Mouse (Mus musculus): Measurements from ENCODE around the gene Olfr914. TPM values are rescaled to one million over a fixed set of nuclear protein-coding genes. Genes with fewer than 3 reads are reported as not detected.

Olfr914 gene
- polyA plus RNA-seq, 1 experiment: not detected

Other genes starting within 250 kb of the Olfr914 start
- gene Olfr250, start 238.2 kb upstream of the Olfr914 start, polyA plus RNA-seq (2012; fragmentation: generic; extraction: Trizol): not detected
- not detected for gene Olfr251, start 228.0 kb upstream of the Olfr914 start, polyA plus RNA-seq (2012; fragmentation: generic; extraction: Trizol)
- 0.04 TPM for gene Olfr147, start 203.4 kb upstream of the Olfr914 start, polyA plus RNA-seq (2012; fragmentation: generic; extraction: Trizol)
- 0.04 TPM for gene Olfr901, start 175.6 kb upstream of the Olfr914 start, polyA plus RNA-seq (2012; fragmentation: generic; extraction: Trizol)
- gene Olfr902, start 157.4 kb upstream of the Olfr914 start, polyA plus RNA-seq (2012; fragmentation: generic; extraction: Trizol): not detected
- not detected for gene Olfr904, start 142.0 kb upstream of the Olfr914 start, polyA plus RNA-seq (2012; fragmentation: generic; extraction: Trizol)
- not detected for gene Olfr905, start 134.0 kb upstream of the Olfr914 start, polyA plus RNA-seq (2012; fragmentation: generic; extraction: Trizol)
- not detected for gene Olfr906, start 118.0 kb upstream of the Olfr914 start, polyA plus RNA-seq (2012; fragmentation: generic; extraction: Trizol)
- not detected for gene Olfr907, start 109.3 kb upstream of the Olfr914 start, polyA plus RNA-seq (2012; fragmentation: generic; extraction: Trizol)
- not detected for gene Olfr911-ps1, start 83.5 kb upstream of the Olfr914 start, polyA plus RNA-seq (2012; fragmentation: generic; extraction: Trizol)
- gene Olfr910, start 67.3 kb upstream of the Olfr914 start, polyA plus RNA-seq (2012; fragmentation: generic; extraction: Trizol): not detected
- not detected for gene Olfr912, start 24.9 kb upstream of the Olfr914 start, polyA plus RNA-seq (2012; fragmentation: generic; extraction: Trizol)
- not detected for gene Olfr913, start 12.3 kb upstream of the Olfr914 start, polyA plus RNA-seq (2012; fragmentation: generic; extraction: Trizol)
- not detected for gene Olfr916, start 54.8 kb downstream of the Olfr914 start, polyA plus RNA-seq (2012; fragmentation: generic; extraction: Trizol)
- gene Olfr917, start 60.7 kb downstream of the Olfr914 start, polyA plus RNA-seq (2012; fragmentation: generic; extraction: Trizol): not detected
- not detected for gene Olfr918, start 69.5 kb downstream of the Olfr914 start, polyA plus RNA-seq (2012; fragmentation: generic; extraction: Trizol)
- gene Olfr919, start 98.6 kb downstream of the Olfr914 start, polyA plus RNA-seq (2012; fragmentation: generic; extraction: Trizol): not detected
- gene Vwa5a, start 113.2 kb downstream of the Olfr914 start, polyA plus RNA-seq (2012; fragmentation: generic; extraction: Trizol): 6.3 TPM
- gene Olfr920, start 147.2 kb downstream of the Olfr914 start, polyA plus RNA-seq (2012; fragmentation: generic; extraction: Trizol): not detected
- gene Olfr921, start 168.0 kb downstream of the Olfr914 start, polyA plus RNA-seq (2012; fragmentation: generic; extraction: Trizol): not detected
- gene Olfr922, start 209.5 kb downstream of the Olfr914 start, polyA plus RNA-seq (2012; fragmentation: generic; extraction: Trizol): not detected
- not detected for gene Olfr923, start 221.4 kb downstream of the Olfr914 start, polyA plus RNA-seq (2012; fragmentation: generic; extraction: Trizol)
- not detected for gene Olfr924, start 239.3 kb downstream of the Olfr914 start, polyA plus RNA-seq (2012; fragmentation: generic; extraction: Trizol)
- gene Olfr26, start 250.0 kb downstream of the Olfr914 start, polyA plus RNA-seq (2012; fragmentation: generic; extraction: Trizol): not detected